Mouse (Mus musculus) bone marrow macrophage, adult 2 months (primary cell): ENCODE data around the gene Nol7.

ENCODE experiments used
- CTCF ChIP-seq: IDR thresholded peaks from 2 replicates; pipeline ENCODE4 v1.5.1; 2012; ENCODE audit warnings: low read depth, mild to moderate bottlenecking, low read length, moderate library complexity
- POLR2A ChIP-seq: IDR thresholded peaks from 2 replicates; pipeline ENCODE4 v1.6.1; 2012; ENCODE audit warnings: mild to moderate bottlenecking, low read depth, low read length, borderline replicate concordance

DNA sequence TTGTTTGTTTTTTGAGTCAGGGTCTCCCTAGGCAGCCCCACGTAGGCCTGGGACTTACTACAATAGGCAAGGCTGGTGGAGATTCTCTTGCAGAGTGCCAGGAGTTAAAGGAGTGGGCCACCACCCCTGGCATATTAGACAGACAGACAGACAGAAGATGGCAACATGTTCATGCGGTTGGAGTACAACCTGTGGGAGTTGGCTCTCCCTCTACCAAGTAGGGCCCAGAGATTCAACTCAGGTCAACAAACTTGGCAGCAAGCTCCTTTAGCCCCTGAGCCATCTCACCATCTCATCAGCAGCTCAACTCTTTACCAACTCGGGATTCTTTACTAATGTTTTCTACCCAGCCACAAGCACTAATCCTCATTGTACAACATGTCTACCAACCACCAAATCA is 52.5 kb downstream of the Nol7 start:
- no peak for TF ChIP-seq CTCF
- TF ChIP-seq POLR2A = no peak
